Mouse (Mus musculus): ENCODE results near the gene Adh4. TPM values are rescaled to one million over a fixed set of nuclear protein-coding genes. Genes with fewer than 3 reads are reported as not detected.

Adh4 gene
- polyA plus RNA-seq, 1 experiment from 2014 or later, result not detected

Other genes starting within 250 kb of the Adh4 start
- not detected in 2 replicates for gene 4930579F01Rik, start 221.6 kb upstream of the Adh4 start, polyA plus RNA-seq (2016; fragmentation: Nextera tagmentation; extraction: Ambion mirVana)
- not detected in 2 replicates for gene Adh7, start 197.7 kb upstream of the Adh4 start, polyA plus RNA-seq (2016; fragmentation: Nextera tagmentation; extraction: Ambion mirVana)
- not detected in 2 replicates for gene Adh1, start 154.5 kb upstream of the Adh4 start, polyA plus RNA-seq (2016; fragmentation: Nextera tagmentation; extraction: Ambion mirVana)
- not detected in 2 replicates for gene Adh6a, start 102.2 kb upstream of the Adh4 start, polyA plus RNA-seq (2016; fragmentation: Nextera tagmentation; extraction: Ambion mirVana)
- 0.55 and 0.93 TPM in 2 replicates for gene Adh6b, start 73.7 kb upstream of the Adh4 start, polyA plus RNA-seq (2016; fragmentation: Nextera tagmentation; extraction: Ambion mirVana)
- 260 and 265 TPM in 2 replicates for gene Adh5, start 27.6 kb downstream of the Adh4 start, polyA plus RNA-seq (2016; fragmentation: Nextera tagmentation; extraction: Ambion mirVana)
- 46.2 and 48.8 TPM in 2 replicates for gene Metap1, start 74.0 kb downstream of the Adh4 start, polyA plus RNA-seq (2016; fragmentation: Nextera tagmentation; extraction: Ambion mirVana)
- 529 and 534 TPM in 2 replicates for gene Eif4e, start 110.7 kb downstream of the Adh4 start, polyA plus RNA-seq (2016; fragmentation: Nextera tagmentation; extraction: Ambion mirVana)